Mouse (Mus musculus) heart, embryonic 15.5 days (tissue): ENCODE results near the gene Elovl5. TPM values are rescaled to one million over a fixed set of nuclear protein-coding genes. Genes with fewer than 3 reads are reported as not detected.

Experiments used
- ATAC-seq: fragments of 200-750 bp; cut with Nextera tagmentation; replicated peaks from 2 replicates; pipeline ENCODE4 v1.8.0; 2017; ENCODE audit warnings: low read depth, moderate TSS enrichment; ENCODE audit not compliant: insufficient number of reproducible peaks, insufficient read depth, low FRiP score
- H3K27ac ChIP-seq: fragments of 300-500 bp; sonication (generic); 2 replicates; pipeline ENCODE4 v1.5.1; 2015; ENCODE audit warnings: mild to moderate bottlenecking, inconsistent platforms
- H3K27me3 ChIP-seq: fragments of 300-500 bp; sonication (generic); 2 replicates; pipeline ENCODE4 v1.6.1; 2015; ENCODE audit warnings: inconsistent platforms
- H3K36me3 ChIP-seq: fragments of 300-500 bp; sonication (generic); 2 replicates; pipeline ENCODE4 v1.6.1; 2015; ENCODE audit warnings: mild to moderate bottlenecking, inconsistent platforms
- H3K4me1 ChIP-seq: fragments of 300-500 bp; sonication (generic); replicated peaks from 2 replicates; pipeline ENCODE4 v1.6.1; 2015; ENCODE audit warnings: inconsistent platforms
- H3K4me2 ChIP-seq: fragments of 300-500 bp; sonication (generic); 2 replicates; pipeline ENCODE4 v1.6.1; 2015; ENCODE audit warnings: inconsistent platforms, mild to moderate bottlenecking, moderate library complexity
- H3K4me3 ChIP-seq: fragments of 300-500 bp; sonication (generic); 2 replicates; pipeline ENCODE4 v1.5.1; 2015; ENCODE audit warnings: mild to moderate bottlenecking, inconsistent platforms
- H3K9ac ChIP-seq: fragments of 300-500 bp; sonication (generic); 2 replicates; pipeline ENCODE4 v1.6.1; 2015; ENCODE audit warnings: mild to moderate bottlenecking, inconsistent platforms
- H3K9me3 ChIP-seq: fragments of 300-500 bp; sonication (generic); replicated peaks from 2 replicates; pipeline ENCODE4 v1.6.1; 2016; ENCODE audit warnings: inconsistent platforms
- WGBS: fragments of 180-500 bp; shearing (Covaris S2); methylation state at CpG from one replicate; pipeline ENCODE4 v1.1.7; 2015; ENCODE audit warnings: mixed read lengths; 5-methylcytosine and 5-hydroxymethylcytosine counted together
- polyA plus RNA-seq: library from polyadenylated mRNA; unstranded; fragments of >200 nt; fragmentation: Nextera tagmentation; extraction: Ambion mirVana; gene quantifications from 2 replicates; pipeline ENCODE4 v1.2.1, GENCODE M21; 2015

The Elovl5 gene
- polyA plus RNA-seq, 1 experiment from 2014 or later = 50.0 TPM

DNA sequence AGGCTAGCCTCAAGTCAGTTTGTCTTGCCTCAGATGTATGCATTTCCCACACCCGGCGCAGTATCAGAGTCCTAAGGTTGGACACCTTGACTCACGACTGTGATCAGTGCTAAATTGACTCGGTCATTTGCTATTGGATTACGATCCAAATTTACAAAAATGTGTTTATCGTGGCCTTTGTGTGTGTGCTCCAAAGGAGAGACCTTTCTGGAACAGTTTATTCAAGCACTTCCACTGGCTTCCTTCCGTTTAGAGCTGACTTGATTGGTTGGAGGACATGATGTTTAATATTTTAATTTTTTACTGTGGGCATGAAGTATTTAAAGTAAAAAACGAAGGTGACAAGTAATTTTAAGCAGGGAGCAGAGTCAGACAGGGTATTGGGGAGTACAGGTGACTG is 38.8 kb downstream of the Elovl5 start:
- peaks cover 2% of the 10 kb centered on the region; the same call in 1 of the 2 replicates for H3K36me3 ChIP-seq
- WGBS = 82% methylated on average over 8 of the region's 8 CpGs
- H3K4me3 ChIP-seq = no peak overlapping the region
- no peaks in the 10 kb centered on the region for H3K9me3 ChIP-seq
- ATAC-seq = no peak
- peaks cover 13% of the 10 kb centered on the region for H3K4me1 ChIP-seq
- H3K27ac ChIP-seq = no peak overlapping the region
- no peak overlapping the region for H3K9ac ChIP-seq
- H3K27me3 ChIP-seq = no peaks in the 10 kb centered on the region
- H3K4me2 ChIP-seq = no peak overlapping the region

DNA sequence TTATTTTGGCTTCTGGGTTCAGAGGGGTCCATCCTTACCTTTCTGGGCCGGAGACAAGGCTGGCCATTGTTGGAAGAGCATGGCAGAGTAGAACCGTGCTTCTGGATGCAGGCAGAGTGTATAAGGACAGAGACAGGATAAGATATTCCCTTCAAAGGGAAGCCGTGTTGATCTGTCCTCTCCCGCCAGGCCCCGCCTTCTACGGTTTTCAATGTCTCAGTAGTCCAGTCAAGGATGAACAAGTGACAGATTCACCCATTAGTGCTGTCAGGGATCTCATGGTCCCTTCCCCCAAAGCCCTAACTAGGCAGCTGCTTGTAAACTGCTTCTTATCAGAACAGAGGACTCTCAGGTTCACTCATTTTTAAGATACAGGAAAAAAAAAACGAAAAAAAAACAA is 41.2 kb downstream of the Elovl5 start:
- no peaks in the 10 kb centered on the region for H3K9me3 ChIP-seq
- H3K4me3 ChIP-seq = no peak overlapping the region
- no peak overlapping the region for H3K9ac ChIP-seq
- no peak overlapping the region for H3K4me2 ChIP-seq
- H3K4me1 ChIP-seq = peaks cover 10% of the 10 kb centered on the region
- ATAC-seq = no peak
- no peak overlapping the region for H3K27ac ChIP-seq
- peaks cover 2% of the 10 kb centered on the region; the same call in 1 of the 2 replicates for H3K36me3 ChIP-seq
- no peaks in the 10 kb centered on the region for H3K27me3 ChIP-seq
- 77% methylated on average over 7 of the region's 7 CpGs for WGBS

DNA sequence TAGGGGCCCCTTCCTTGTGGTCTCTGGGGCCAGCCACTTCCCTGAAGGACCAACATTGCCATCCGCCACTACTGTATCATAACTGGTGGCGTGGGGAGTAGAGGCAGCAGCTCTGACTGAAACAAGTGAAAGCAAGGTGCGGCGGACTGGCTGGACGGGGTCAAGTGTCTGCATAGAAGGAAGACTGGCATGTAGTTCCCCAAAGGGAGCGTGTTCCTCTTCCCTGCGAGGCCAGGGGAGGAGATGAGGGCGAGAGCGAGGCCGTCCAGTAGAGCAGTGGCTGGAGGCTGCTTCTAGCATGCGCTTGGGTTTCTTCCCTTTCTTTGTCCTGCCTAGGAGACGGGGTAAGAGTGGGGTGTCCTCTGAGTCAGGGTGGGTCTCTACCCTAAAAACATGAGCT is 42.6 kb downstream of the Elovl5 start:
- no peak overlapping the region for H3K27ac ChIP-seq
- no peaks in the 10 kb centered on the region for H3K27me3 ChIP-seq
- H3K9ac ChIP-seq = no peak overlapping the region
- ATAC-seq = no peak
- H3K4me1 ChIP-seq = peaks cover 9% of the 10 kb centered on the region
- H3K36me3 ChIP-seq = peaks cover 2% of the 10 kb centered on the region; the same call in 1 of the 2 replicates
- no peak overlapping the region for H3K4me2 ChIP-seq
- H3K4me3 ChIP-seq = no peak overlapping the region
- H3K9me3 ChIP-seq = no peaks in the 10 kb centered on the region
- WGBS = 83% methylated on average over 12 of the region's 12 CpGs

DNA sequence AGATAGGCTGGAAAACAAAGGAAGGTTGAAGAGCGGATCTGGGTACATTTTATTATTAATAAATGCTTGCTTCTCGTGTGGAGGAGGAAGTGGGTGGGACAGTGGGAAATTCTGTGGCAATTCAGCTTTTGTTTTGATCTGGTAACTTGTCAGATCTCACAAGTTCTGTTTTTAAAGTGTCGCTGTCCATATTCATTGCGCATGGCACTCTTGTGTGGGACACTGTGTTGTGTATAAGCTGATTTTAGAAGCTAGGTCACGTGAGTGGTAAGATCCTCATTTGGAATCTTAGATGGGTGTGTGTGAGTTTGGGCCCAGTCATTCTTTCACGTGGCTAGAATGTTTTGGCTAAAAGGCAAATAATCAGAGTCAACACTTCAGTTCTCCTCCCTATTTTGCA is 44.2 kb downstream of the Elovl5 start:
- no peak for ATAC-seq
- no peak overlapping the region for H3K27ac ChIP-seq
- H3K4me3 ChIP-seq = no peak overlapping the region
- peaks cover 10% of the 10 kb centered on the region for H3K4me1 ChIP-seq
- 77% methylated on average over 6 of the region's 6 CpGs for WGBS
- no peaks in the 10 kb centered on the region for H3K27me3 ChIP-seq
- H3K9me3 ChIP-seq = no peaks in the 10 kb centered on the region
- no peak overlapping the region for H3K4me2 ChIP-seq
- peaks cover 2% of the 10 kb centered on the region; the same call in 1 of the 2 replicates for H3K36me3 ChIP-seq
- no peak overlapping the region for H3K9ac ChIP-seq

DNA sequence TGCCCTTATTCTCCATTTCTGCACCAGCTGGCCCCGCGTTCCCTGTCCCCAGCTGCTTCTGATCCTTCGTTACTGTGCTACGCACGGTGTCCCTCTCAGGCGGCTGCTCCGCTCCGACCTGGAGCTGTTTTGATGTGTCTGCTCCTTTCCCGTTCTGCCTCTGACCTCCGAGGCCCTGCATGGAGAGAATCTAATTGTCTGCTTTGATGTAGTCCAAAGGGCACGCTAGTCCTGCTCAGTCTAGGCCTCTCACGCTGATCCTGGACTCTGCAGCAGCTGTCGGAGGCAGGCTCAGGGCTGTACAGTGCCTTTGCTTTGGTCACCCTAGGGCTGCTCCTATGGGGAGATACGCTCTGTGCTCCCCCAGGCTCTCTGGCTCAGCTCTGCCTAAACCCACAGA is 46.9 kb downstream of the Elovl5 start:
- Histone ChIP-seq H3K4me1 (peaks cover 26% of the 10 kb centered on the region), H3K4me2 (no peak overlapping the region), H3K27me3 (no peaks in the 10 kb centered on the region), H3K4me3 (no peak overlapping the region), H3K36me3 (no peaks in the 10 kb centered on the region), H3K9ac (0 out of 2 replicates have a peak overlapping the region, but pooled peaks have one; percentile 1), H3K9me3 (no peaks in the 10 kb centered on the region), H3K27ac (0 out of 2 replicates have a peak overlapping the region, but pooled peaks have one; percentile 1)
- no peak; the same call in 1 of the 2 replicates for ATAC-seq
- WGBS = 60% methylated on average over 14 of the region's 14 CpGs

DNA sequence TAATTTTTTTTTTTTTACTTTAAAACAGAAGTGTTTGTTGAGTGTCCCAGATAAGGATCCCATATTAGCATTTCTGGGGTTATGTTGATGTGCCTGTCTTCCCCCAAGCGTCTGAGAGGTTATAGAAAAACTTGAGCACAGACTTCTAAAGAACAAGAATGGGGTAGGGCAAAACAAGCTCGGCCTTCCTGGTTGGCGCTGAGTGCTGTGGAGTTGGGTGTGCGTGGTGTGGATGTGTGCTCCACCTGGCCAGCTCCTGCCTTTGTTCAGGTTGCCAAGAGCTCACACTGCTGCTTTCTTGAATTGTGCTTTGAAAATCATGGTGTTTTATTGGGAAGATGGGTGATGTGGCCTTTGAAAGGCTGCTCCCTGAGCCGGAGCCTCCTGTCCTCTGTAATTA is 48.1 kb downstream of the Elovl5 start:
- WGBS = 79% methylated on average over 5 of the region's 5 CpGs
- H3K9me3 ChIP-seq = no peaks in the 10 kb centered on the region
- no peak overlapping the region for H3K27ac ChIP-seq
- no peaks in the 10 kb centered on the region for H3K27me3 ChIP-seq
- H3K9ac ChIP-seq = no peak overlapping the region
- H3K4me1 ChIP-seq = peaks cover 35% of the 10 kb centered on the region
- no peaks in the 10 kb centered on the region for H3K36me3 ChIP-seq
- H3K4me2 ChIP-seq = no peak overlapping the region
- H3K4me3 ChIP-seq = no peak overlapping the region
- ATAC-seq = no peak

DNA sequence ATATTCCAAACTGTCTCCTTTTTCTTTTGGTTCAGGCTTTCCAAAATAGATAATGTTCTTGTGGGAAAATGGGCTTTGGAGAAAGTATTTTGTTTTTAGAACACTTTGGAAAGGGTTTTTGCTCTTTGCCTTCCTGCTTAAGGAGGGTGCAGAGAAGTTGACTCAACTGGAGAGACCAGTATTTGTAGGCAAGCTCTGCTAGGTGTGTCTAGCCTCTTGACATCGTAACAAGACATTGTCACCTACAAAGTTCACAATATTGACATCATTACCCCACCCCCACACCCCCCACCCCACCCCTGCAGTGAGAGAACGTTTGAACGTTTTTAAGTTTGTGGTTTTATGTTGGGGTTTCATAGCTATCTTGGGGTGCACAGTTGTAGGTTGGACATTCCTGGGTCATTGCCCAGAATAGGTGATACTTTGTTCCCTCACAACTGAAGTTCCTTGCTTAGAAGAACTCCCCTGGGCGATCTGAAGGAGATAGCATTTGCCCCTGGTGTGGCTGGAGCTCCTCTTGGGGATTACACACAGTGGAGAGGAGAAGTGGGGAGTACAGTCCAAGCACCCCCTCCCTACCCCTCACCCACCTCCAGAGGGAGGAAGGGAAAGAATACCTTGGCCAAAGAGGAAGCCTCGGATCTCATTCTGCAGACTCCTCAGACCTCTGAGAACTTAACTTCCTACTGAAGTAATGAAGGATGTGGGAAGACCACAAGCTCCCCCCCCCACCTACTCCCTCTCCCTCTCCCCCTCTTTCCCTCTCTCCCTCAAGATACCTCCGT is 48.8 kb downstream of the Elovl5 start:
- H3K27ac ChIP-seq = no peak overlapping the region
- peaks cover 35% of the 10 kb centered on the region for H3K4me1 ChIP-seq
- no peak overlapping the region for H3K4me2 ChIP-seq
- no peak overlapping the region for H3K4me3 ChIP-seq
- no peaks in the 10 kb centered on the region for H3K27me3 ChIP-seq
- H3K9ac ChIP-seq = no peak overlapping the region
- no peaks in the 10 kb centered on the region for H3K9me3 ChIP-seq
- WGBS = 78% methylated on average over 6 of the region's 6 CpGs
- ATAC-seq = no peak
- no peaks in the 10 kb centered on the region for H3K36me3 ChIP-seq

DNA sequence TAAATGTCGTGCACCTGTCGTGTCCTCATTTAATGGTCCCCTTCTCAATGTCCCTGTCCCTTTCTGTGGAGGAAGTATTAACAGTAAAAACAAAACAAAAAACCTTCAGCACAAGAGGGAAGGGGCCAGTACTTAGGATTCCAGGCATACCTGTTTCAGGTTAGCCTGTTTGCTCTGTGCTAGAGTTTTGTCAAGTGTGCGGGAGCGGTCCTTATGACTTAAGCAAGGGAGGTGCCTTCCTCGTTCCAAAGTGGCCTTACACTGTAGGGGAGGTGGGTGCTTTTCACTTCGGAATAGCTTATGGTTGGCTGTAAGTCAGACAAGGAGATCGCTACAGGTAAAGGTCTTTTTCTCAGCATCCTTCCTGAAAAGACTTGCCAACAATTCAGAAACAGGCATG is 49.7 kb downstream of the Elovl5 start:
- 90% methylated on average over 7 of the region's 7 CpGs for WGBS
- no peak overlapping the region for H3K27ac ChIP-seq
- ATAC-seq = no peak

DNA sequence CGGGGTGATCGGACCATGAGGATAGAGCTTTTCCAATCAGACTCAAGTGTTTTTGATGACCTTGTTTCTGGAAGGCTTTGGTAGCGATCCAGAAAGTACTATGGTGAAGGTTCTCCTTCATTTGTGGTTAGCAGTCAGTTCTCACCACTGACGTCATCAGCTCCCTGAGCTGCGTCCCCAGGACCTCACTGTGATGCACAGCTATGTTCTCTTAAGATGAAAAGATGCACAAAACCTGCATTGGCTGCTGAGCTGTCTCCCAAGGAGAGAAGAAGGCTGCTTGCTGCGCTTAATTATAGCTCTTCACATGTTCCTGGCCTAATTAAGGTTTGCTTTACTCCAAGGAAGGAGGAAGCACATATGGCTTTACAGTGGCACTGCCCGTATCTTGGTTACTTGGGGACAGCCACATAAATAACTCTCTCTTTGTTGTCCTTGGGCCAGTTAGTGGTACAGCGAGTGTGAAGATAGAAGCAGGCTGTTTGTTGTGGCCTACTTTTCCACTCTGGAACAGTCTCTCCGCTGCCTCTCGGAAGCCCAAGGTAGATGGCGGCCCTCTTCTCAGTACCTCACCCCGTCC is 50.5 kb downstream of the Elovl5 start:
- Histone ChIP-seq H3K4me2 (no peak overlapping the region), H3K9me3 (no peaks in the 10 kb centered on the region), H3K27me3 (no peaks in the 10 kb centered on the region), H3K9ac (no peak overlapping the region), H3K27ac (no peak overlapping the region), H3K36me3 (no peaks in the 10 kb centered on the region), H3K4me1 (peaks cover 35% of the 10 kb centered on the region), H3K4me3 (no peak overlapping the region)
- 86% methylated on average over 12 of the region's 12 CpGs for WGBS
- ATAC-seq = no peak

More for the DNA sequence above, 49.7 kb downstream of the Elovl5 start:
- H3K36me3 ChIP-seq = no peaks in the 10 kb centered on the region
- no peaks in the 10 kb centered on the region for H3K27me3 ChIP-seq
- no peak overlapping the region for H3K4me2 ChIP-seq
- no peaks in the 10 kb centered on the region for H3K9me3 ChIP-seq
- H3K4me3 ChIP-seq = no peak overlapping the region
- H3K4me1 ChIP-seq = peaks cover 35% of the 10 kb centered on the region
- no peak overlapping the region for H3K9ac ChIP-seq

DNA sequence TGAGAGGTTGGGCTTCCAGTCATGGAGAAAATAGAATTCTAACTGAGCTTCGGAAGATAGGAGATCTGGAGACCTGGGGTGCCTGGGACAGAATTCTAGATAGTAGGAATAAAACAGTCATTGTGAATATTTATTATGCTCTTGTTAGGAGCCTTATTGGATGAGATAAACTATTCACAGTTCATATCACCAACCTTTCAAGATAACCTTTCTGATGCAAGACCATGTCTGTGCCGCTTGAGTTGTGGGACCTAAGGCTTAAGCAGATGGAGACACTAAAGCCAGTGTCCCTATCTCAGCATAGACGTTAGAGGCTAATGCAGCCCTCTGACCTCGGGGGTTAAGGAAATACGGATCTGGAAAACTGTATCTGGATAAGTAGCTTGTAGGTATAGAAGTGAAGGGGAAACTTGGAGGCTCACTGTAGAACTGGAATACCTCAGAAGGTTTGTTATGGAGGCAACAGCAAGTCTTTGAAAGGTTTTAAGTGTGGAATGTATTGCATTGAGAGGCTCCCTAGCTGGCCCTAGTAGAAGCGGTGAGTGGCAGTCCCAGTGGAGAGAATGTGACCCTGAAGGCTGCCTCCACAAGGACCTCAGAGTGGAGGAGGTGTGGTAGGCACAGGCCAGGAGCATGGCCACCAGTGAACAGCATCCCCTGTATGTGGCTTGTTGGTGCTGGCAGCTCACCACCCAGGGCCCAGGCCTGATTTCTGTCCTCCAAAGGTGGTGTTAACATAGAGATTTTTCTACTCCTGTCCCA is 52.2 kb downstream of the Elovl5 start:
- Histone ChIP-seq H3K27me3 (no peaks in the 10 kb centered on the region), H3K36me3 (no peaks in the 10 kb centered on the region), H3K27ac (no peak overlapping the region; the same call in 1 of the 2 replicates), H3K4me3 (no peak overlapping the region), H3K4me1 (peaks cover 30% of the 10 kb centered on the region), H3K4me2 (no peak overlapping the region), H3K9me3 (no peaks in the 10 kb centered on the region), H3K9ac (no peak overlapping the region)
- 54% methylated on average over 6 of the region's 6 CpGs for WGBS
- ATAC-seq = no peak; the same call in 1 of the 2 replicates

DNA sequence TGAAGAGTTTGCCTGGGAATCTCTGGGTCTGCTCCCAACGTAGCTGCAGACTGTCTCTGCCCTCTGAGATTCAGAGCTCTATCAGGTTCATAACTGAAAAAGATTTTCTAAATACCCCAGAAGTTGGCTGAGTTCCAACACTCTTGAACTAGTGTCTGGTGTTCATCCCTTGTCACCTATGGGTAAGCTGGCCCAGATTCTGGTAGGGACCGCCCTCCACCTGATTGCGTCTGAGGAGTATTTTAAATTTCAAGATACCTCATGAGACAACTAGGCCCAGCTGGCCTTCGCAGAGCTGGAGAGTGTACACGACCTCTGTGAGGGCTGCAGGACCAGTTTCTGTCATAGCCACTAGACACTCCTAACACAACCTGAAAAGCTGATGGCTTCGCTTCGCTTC is 61.8 kb downstream of the Elovl5 start:
- Histone ChIP-seq H3K4me2 (no peak overlapping the region), H3K36me3 (peaks cover 31% of the 10 kb centered on the region), H3K27ac (no peak overlapping the region), H3K9ac (no peak overlapping the region), H3K27me3 (no peaks in the 10 kb centered on the region), H3K9me3 (no peaks in the 10 kb centered on the region), H3K4me3 (no peak overlapping the region), H3K4me1 (peaks cover 11% of the 10 kb centered on the region)
- peak; percentile 60; the same call in 1 of the 2 replicates for ATAC-seq
- 63% methylated on average over 7 of the region's 7 CpGs for WGBS
